Mouse (Mus musculus): ENCODE measurements around the gene Nr2f6. TPM values are rescaled to one million over a fixed set of nuclear protein-coding genes. Genes with fewer than 3 reads are reported as not detected.
A peak's percentile ranks its signal among the peaks of the same experiment; 100 is the strongest.
"Not testable (repeated sequence)": the region's sequence is repeated elsewhere in the genome, so short reads cannot be mapped to it uniquely, and the experiment has no call there.

The Nr2f6 gene
- total RNA-seq, 2 experiments from 2014 or later = 43.0 to 44.1 TPM

DNA sequence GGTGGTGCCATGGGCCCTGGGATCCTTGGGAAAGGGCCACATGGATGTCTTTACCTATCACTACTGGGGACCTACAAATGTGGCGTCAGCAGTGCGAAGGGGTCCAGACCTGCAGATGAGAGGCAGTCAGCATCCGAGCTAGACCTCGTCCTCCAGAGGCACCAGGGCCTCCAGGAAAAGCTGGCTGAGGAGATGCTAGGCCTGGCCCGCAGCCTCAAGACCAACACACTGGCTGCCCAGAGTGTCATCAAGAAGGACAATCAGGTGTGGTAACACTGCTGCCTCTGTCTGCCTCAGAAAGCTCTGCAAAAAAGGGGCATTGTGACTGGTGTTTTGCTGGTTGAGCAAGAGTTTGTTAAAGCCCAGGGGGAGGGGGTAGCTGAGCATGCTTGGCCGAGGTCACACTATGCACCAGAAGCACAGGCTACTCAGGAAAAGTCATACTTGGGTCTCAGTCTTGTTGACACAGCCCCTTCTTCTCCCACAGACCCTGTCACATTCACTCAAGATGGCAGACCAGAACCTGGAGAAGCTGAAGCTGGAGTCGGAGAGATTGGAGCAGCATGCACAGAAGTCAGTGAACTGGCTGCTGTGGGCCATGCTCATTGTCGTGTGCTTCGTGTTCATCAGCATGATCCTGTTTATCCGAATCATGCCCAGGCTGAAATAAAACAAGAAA, 12.6 kb downstream of the Nr2f6 start:
- no peak for DNase-seq (ENCODE audit: extremely low spot score in 1 of 2, low spot score in 1 of 2)

DNA sequence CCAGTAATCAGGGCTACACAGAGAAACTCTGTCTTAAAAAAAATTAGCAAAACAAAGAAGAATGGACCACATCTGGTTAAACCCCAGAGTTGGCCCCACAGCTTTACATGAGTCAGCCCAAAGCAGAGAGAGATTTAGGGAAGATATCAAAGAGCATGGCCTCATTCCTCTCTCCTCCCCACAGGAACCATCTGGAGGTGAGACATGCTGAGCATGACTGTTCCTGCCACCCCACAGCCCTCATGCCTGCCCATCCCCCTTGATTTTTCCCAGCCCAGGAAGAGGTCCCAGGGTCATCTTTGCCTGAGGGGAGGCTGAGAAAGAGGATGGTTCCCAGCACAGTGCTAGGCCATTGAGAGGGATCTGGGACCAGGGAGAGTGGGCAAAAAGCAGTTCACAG, 13.4 kb downstream of the Nr2f6 start:
- no peak for DNase-seq (ENCODE audit: extremely low spot score in 1 of 2, low spot score in 1 of 2)

DNA sequence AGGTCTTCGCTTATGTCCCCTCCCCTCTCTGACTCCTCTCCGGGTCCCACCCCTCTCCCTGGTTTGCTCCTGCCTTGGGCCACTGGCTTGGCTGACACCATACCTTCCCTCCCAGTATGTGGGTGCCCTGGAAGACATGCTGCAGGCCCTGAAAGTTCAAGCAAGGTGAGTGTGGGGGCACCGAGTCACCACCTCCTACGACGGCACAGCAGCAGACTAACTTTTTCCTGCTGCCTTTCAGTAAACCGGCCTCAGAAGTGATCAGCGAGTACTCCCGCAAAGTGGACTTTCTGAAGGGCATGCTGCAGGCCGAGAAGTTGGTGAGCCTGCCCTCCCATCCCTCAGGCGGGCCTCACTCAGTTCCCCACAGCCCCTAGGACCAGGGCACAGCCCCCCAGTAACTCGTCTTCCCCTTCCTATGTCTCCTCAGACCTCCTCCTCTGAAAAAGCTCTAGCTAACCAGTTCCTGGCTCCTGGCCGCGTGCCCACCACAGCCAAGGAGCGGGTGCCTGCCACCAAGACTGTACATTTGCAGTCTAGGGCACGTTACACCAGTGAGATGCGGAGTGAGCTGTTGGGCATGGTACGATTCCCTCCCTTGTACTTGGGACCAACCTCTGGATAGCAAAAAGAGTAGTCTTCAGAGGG, 14.1 kb downstream of the Nr2f6 start:
- DNase-seq (ENCODE audit: extremely low spot score in 1 of 2, low spot score in 1 of 2) = no peak

DNA sequence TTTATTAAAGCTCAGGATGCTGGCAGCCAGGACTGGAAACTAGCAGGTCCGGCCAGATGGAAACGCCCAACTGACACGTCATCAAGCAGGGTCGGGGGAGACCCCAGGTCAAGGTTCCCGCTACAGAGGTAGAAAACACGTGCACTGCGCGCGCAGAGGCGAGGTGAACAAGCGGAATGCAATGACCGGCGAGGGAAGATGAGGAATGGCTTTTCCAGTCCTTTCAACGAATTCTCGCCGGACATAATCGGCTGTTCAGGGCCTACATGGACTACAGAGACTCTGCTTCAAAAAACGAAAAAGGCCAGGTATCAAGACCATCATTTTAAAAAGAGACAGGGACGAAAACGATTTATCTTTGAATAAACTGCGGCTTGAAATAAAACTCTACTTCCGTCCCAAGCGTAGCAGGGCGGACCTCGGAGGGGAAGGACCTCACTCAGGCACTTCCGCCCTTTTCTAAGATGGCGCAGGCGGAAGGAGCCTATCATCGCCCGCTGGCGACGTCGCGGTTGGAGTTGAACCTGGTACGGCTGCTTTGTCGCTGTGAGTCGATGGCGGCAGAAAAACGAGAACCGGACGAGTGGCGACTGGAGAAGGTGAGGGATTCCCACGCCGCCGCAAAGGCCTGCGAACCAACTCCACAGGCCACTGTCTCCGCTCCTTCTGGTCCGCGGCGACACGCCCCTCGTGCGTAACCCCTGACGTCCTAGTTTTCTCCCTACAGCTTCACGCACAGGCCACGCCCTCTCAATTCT, 14.8 kb downstream of the Nr2f6 start, which contains the start of gene Use1:
Gene Use1, plus strand, starts transcription at position 78 of the 758 bp plus-strand sequence.
- peak; percentile 72 to 92 for DNase-seq (ENCODE audit: extremely low spot score in 1 of 2, low spot score in 1 of 2)

DNA sequence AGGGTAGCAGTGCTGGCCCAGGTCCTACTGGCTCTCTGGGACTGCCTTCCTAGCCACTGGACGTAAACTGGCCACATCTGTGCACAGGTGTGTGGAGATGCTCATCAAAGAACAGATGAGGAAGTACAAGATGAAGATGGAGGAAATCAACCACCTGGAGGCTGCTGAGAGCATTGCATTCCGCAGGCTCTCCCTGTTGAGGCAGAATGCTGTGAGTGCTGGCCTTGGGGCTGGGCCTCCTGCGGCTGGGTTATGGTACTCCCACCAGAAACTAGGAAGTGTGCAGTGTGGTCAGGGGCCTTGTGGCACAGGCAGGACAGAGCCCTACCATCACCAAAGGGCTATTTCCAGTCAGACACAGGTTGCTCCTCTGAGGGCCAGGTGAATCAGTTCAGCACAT, 23.7 kb downstream of the Nr2f6 start:
- no peak for DNase-seq (ENCODE audit: extremely low spot score in 1 of 2, low spot score in 1 of 2)

DNA sequence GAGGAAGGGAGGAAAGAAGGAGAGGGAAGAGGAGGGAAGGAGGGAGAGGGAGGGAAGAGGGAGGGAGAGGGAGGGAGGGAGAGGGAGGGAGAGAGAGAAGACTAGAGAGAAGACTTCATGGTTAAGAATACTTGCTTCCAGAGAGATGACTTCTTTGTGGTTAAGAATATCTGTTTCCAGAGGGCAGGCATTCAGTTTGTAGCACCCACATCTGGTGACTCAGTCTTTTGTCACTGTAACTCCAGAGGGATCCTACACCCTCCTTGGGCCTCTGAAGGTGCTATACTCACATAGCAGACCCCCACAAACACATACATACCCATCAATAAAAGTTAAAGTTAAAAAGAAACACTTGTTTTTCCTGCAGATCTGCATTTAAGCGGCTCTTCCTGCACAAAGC, 30.2 kb downstream of the Nr2f6 start:
- no peak for DNase-seq (ENCODE audit: extremely low spot score in 1 of 2, low spot score in 1 of 2)

DNA sequence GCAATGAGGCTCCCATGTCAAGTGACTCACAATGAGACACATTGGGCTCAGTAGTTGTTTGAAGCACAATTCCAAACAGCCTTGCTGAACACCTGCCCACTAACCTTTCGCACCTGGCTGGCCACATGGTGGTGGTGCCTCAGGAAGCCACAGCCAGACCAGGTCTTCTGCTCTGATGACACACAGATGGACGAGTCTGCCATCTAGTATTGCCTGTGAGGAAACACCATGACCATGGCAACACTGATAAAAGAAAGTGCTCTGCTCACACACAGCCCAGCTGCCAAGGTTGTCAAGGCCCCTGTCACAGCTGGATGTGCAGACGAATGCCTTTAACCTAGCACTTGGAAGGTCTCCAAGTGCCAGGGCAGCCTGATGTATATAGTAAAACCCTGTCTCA, 30.6 kb downstream of the Nr2f6 start:
- no peak for DNase-seq (ENCODE audit: extremely low spot score in 1 of 2, low spot score in 1 of 2)

DNA sequence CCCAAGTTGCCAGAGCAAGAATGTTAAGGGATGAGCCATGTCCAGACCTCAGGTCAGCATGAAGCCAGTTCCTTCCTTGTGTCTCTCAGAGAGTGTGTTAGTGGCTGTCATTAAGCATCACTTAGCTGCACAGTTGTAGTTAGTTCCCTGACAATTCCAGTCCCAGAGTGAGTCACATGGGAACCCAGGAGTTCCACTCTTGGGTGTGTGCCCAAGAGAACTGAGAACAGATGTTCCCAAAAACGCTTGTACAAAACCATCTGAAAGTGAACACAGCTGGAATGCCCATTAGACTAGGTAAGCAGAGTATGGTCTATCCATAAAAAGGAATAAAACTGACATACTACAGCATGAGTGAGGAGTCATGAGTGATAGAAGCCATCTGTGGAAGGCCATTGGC, 35.2 kb downstream of the Nr2f6 start:
- DNase-seq (ENCODE audit: extremely low spot score in 1 of 2, low spot score in 1 of 2) = no peak

DNA sequence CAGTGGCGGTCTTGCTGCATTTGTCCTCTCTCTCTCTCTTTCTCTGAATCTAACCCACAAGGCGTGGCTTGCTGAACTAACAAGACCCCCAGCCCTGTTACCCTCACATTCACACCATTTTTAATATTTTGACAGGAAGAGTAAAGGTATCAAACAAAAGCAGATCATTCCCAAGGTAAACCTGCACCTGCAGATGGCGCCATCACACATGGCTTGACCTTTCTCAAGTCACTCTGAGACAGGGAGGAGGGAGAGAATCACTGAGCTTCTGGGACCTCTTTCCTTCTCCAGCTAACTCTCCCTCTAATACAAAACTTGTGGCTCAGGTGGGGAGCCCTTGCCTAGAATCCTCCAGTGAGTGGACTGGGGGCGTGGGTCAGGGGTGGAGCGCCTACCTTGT, 41.1 kb downstream of the Nr2f6 start:
- DNase-seq (ENCODE audit: extremely low spot score in 1 of 2, low spot score in 1 of 2) = peak in 1 of 2 experiments; percentile 21

DNA sequence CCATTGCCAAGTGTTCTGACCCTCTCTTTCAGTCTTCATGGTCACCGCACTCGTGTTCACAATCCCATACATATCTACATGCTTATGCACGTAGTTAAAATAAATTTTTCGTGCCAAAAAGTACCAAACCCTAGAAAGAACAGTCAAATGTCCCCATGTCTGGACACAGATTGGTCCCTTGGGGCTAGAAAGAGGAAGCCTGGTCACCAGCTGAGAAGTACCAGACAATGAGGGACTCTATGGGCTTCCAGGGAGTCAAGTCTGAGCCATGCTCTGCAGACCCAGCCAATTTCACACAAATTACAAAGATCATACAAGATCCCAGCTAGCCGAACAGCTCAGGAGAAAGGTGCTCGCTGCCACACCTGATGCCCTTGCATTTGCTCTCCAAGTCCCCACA, 43.9 kb downstream of the Nr2f6 start:
- DNase-seq (ENCODE audit: extremely low spot score in 1 of 2, low spot score in 1 of 2) = not testable (repeated sequence)

DNA sequence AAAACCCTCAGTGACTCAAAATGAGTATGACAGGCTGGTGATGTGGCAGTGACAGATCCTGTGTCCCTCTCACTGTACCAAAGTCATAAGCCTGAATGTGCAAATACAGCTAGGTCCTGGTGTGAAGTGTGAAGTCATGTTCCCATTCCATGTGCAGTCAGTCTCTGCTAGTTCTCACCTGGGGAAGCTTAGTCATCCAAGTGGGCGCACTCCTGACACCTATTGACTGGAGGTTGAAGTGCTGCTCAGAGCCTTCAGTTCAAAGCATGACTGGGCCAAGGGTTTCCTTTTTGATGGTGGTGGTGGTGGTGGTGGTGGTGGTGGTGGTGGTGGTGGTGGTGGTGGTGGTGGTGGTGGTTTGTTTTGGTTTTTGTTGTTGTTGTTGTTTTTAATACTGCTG, 56.9 kb downstream of the Nr2f6 start:
- DNase-seq (ENCODE audit: extremely low spot score in 1 of 2, low spot score in 1 of 2) = no peak

Other genes starting within 250 kb of the Nr2f6 start
- 10 to 100 TPM; 26.8 to 35.6 TPM for gene Myo9b, start 109.2 kb downstream of the Nr2f6 start, total RNA-seq (2021)
- 10 to 100 TPM; 13.2 TPM for gene Haus8, start 109.0 kb downstream of the Nr2f6 start, total RNA-seq (2021)
- 100 to 1,000 TPM; 113 TPM for gene Use1, start 15.1 kb downstream of the Nr2f6 start, total RNA-seq (2021)
- gene Ocel1, start 10.7 kb downstream of the Nr2f6 start, total RNA-seq (2021) = 10 to 100 TPM; 15.3 to 18.5 TPM
- 1 to 10 TPM; 3.6 to 4.4 TPM for gene Ushbp1, start 13.8 kb upstream of the Nr2f6 start, total RNA-seq (2021)
- gene Babam1, start 14.9 kb upstream of the Nr2f6 start, total RNA-seq (2021) = 10 to 100 TPM; 98.0 to 99.3 TPM
- under 1 TPM; 0.31 to 0.47 TPM for gene Ankle1, start 24.1 kb upstream of the Nr2f6 start, total RNA-seq (2021)
- 100 to 1,000 TPM; 235 to 284 TPM for gene Abhd8, start 81.7 kb upstream of the Nr2f6 start, total RNA-seq (2021)
- gene Mrpl34, start 83.0 kb upstream of the Nr2f6 start, total RNA-seq (2021) = 10 to 100 TPM; 49.9 to 54.7 TPM
- 10 to 100 TPM; 95.6 to 97.2 TPM for gene Dda1, start 87.2 kb upstream of the Nr2f6 start, total RNA-seq (2021)
- 10 to 100 TPM; 53.5 to 58.0 TPM for gene Ano8, start 104.0 kb upstream of the Nr2f6 start, total RNA-seq (2021)
- gene Gtpbp3, start 106.1 kb upstream of the Nr2f6 start, total RNA-seq (2021) = 10 to 100 TPM; 28.4 to 36.4 TPM
- 1 to 10 TPM; 6.1 to 6.7 TPM for gene Plvap, start 129.8 kb upstream of the Nr2f6 start, total RNA-seq (2021)
- gene Ccdc194, start 143.8 kb upstream of the Nr2f6 start, total RNA-seq (2021) = not detected
- 1 to 10 TPM; 3.0 to 4.1 TPM for gene Bst2, start 155.5 kb upstream of the Nr2f6 start, total RNA-seq (2021)
- gene Mvb12a, start 161.0 kb upstream of the Nr2f6 start, total RNA-seq (2021) = 10 to 100 TPM; 30.9 to 33.6 TPM
- gene Tmem221, start 176.9 kb upstream of the Nr2f6 start, total RNA-seq (2021) = not detected
- not detected for gene Nxnl1, start 184.6 kb upstream of the Nr2f6 start, total RNA-seq (2021)
- 100 to 1,000 TPM; 107 to 128 TPM for gene Slc27a1, start 186.9 kb upstream of the Nr2f6 start, total RNA-seq (2021)
- 10 to 100 TPM; 36.3 to 38.9 TPM for gene Pgls, start 210.2 kb upstream of the Nr2f6 start, total RNA-seq (2021)
- 1 to 10 TPM; 2.7 to 4.3 TPM for gene Fam129c, start 215.7 kb upstream of the Nr2f6 start, total RNA-seq (2021)
- gene Colgalt1, start 229.0 kb upstream of the Nr2f6 start, total RNA-seq (2021) = 10 to 100 TPM; 56.7 to 58.7 TPM